Mouse (Mus musculus) C2C12 (cell line): ENCODE measurements at regions not wholly inside any gene's neighbourhood (a gene's known extent, or its start where the extent isn't known, plus 50 kb on each side); places are given as distances from the start of the nearest gene placed in this dataset.

Experiments used
- CEBPB ChIP-seq: IDR thresholded peaks from one replicate; pipeline ENCODE4 v1.6.1; 2011; ENCODE audit warnings: low read depth, mild to moderate bottlenecking, control low read depth, moderate library complexity
- CTCF ChIP-seq: IDR thresholded peaks from one replicate; pipeline ENCODE4 v1.5.1; 2011; ENCODE audit not compliant: control insufficient read depth, insufficient read depth, insufficient read length
- FOSL1 ChIP-seq: IDR thresholded peaks from one replicate; pipeline ENCODE4 v1.8.0; 2011; ENCODE audit warnings: mild to moderate bottlenecking, low read length; ENCODE audit not compliant: poor library complexity, insufficient read depth, severe bottlenecking
- MAX ChIP-seq: IDR thresholded peaks from one replicate; pipeline ENCODE4 v1.6.1; 2011; ENCODE audit warnings: mild to moderate bottlenecking, control low read depth
- MYOD1 ChIP-seq: IDR thresholded peaks from one replicate; pipeline ENCODE4 v1.6.1; 2011; ENCODE audit warnings: low read depth; ENCODE audit not compliant: control insufficient read depth, insufficient read length
- USF1 ChIP-seq: IDR thresholded peaks from one replicate; pipeline ENCODE4 v1.6.1; 2011; ENCODE audit warnings: low read depth, mild to moderate bottlenecking, control low read depth, moderate library complexity

DNA sequence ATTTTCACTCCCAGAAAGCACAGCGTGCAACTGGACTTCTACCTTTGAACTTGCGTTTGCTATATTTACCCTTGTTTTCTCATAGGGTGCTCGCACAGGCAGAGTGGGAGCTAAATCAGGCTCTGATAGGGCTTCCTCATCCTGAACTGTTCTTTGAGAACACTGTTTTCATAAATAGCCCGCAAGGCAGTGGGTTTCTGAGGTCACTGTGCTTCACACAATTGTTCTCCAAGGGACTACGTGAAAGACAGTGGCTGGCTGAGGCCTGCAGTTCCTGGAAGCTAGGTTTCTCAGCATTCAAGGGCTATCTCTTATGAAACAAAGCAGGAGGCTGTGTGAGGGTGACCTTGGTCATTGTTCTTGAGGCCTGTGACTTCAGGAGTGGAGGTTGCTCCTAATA lies 301.7 kb downstream of the Plk2 start:
- TF ChIP-seq MYOD1 (no peak), CTCF (no peak), USF1 (no peak), CEBPB (no peak), FOSL1 (no peak), MAX (no peak)
